Mouse (Mus musculus) myocyte (in vitro differentiated cells): ENCODE data around the gene Tedc1.

Experiments
- E2F4 ChIP-seq: IDR thresholded peaks from one replicate; pipeline ENCODE4 v1.6.1; 2011; ENCODE audit warnings: mild to moderate bottlenecking, control low read depth, moderate library complexity; ENCODE audit not compliant: insufficient read depth
- MAX ChIP-seq: IDR thresholded peaks from one replicate; pipeline ENCODE4 v1.6.1; 2011; ENCODE audit warnings: low read depth, mild to moderate bottlenecking, control low read depth
- POLR2A ChIP-seq: IDR thresholded peaks from one replicate; pipeline ENCODE4 v1.6.1; 2011; ENCODE audit warnings: low read depth, mild to moderate bottlenecking, control low read depth, moderate library complexity; ENCODE audit not compliant: insufficient read length
- POLR2AphosphoS2 ChIP-seq: IDR thresholded peaks from one replicate; pipeline ENCODE4 v1.6.1; 2011; ENCODE audit warnings: low read depth, control low read depth; ENCODE audit not compliant: insufficient read length
- SRF ChIP-seq: IDR thresholded peaks from one replicate; pipeline ENCODE4 v1.6.1; 2011; ENCODE audit warnings: low read depth; ENCODE audit not compliant: control insufficient read depth, insufficient read length
- USF1 ChIP-seq: IDR thresholded peaks from one replicate; pipeline ENCODE4 v1.6.1; 2011; ENCODE audit warnings: low read depth, mild to moderate bottlenecking, control low read depth, moderate library complexity

DNA sequence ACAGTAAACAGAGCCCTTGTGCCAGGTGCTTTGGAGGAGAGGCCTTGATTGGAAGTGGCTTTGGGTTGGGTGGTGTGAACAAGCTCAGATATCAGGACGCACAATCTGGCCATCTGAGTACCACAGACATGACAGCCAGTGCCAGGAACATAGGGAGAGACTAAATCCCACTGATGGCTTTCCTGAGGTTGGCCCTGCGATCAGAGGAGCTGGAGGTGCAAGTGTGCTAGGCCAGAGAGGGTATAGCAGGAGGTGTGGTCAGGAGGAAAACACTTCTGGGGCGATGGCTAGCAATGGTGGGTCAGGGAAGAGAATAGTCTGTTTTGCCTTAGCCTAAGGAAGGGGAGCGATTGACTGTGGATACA lies 30.8 kb downstream of the Tedc1 start:
- TF ChIP-seq POLR2AphosphoS2 (no peak), POLR2A (no peak), USF1 (no peak), E2F4 (no peak), MAX (no peak), SRF (no peak)
